Mouse (Mus musculus) MN1 (cell line): Measurements from ENCODE around the gene Smpdl3b.
A peak's percentile ranks its signal among the peaks of the same experiment; 100 is the strongest.

Source experiments
- DNase-seq: peaks from one replicate; pipeline ENCODE4 v3.0.0-alpha.2; 2016; ENCODE audit warnings: low spot score

Gene Smpdl3b

GRCm38 (mm10) chr4:132733071-132733770 lies 23.8 kb downstream of the Smpdl3b start:
- no peak for DNase-seq

- peak; percentile 96 for DNase-seq
These were observed 24.8 kb downstream of the Smpdl3b start, which contains the start of gene Xkr8 for GRCm38 (mm10) chr4:132732148-132732684. Gene Xkr8 (minus strand): TSS chr4:132732546.

DNA sequence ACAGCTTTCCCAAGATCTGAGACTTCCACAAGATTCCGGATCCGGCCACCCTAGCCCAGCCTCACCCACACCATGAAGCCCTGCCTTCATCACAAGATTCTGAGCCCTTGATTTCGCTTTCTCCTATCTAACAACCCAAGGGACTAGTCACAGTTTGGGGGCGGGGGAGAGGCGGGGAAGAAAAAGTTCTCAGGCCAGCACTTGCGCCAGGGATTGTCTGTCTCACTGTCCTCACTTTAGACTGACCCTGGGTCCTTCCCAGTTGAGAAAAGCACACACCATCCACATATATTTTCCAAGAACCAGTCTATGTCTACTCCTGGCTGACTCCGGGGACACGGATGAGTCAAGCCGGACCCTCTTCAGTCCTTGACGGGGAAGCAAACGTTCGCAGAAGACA lies 25.4 kb downstream of the Smpdl3b start:
- peak; percentile 32 for DNase-seq

- DNase-seq, result no peak
These were observed 28.8 kb downstream of the Smpdl3b start for GRCm38 (mm10) chr4:132728233-132728632.

GRCm38 (mm10) chr4:132718251-132718650 lies 38.8 kb downstream of the Smpdl3b start:
- no peak for DNase-seq

- DNase-seq, result no peak
These were observed 43.9 kb downstream of the Smpdl3b start for GRCm38 (mm10) chr4:132713181-132713580.

DNA sequence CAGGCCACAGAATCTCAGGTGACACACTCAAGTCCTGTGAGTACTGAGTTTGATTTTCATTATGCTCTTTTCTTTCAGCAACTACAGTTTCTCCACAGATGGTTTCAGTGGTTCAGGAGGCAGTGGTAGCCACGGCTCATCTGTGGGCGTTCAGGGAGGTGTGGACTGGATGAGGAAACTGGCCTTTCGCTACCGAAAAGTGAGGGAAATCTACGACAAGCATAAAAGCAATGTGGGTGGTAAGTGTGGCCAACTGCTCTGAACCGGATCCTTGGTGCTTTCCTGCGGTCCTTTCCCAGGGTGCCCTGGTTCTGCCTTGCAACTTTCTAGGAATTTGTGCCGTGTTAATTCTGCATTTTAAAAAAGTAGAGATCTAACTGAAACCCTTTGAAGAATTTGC lies 50.2 kb downstream of the Smpdl3b start:
- no peak for DNase-seq

DNA sequence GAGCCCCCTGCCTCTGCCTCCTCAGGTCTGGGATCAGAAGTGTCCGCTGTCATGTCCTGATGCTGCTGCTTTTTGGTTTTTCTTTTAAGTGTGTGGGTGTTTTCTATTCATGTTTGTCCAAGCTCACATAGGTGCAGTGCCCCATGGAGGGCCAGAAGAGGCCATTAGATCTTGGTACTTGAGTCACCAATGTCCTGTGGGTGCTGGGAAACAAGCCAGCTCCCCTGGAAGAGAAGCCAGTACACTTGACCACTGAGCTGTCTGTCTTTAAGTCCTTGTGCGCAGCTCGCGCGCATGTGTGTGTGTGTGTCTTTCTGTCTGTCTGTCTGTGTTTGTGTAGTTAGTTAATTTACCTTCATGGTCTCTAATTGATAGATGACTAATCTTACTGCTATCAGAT lies 55.0 kb downstream of the Smpdl3b start:
- no peak for DNase-seq

GRCm38 (mm10) chr4:132693366-132693765 lies 63.7 kb downstream of the Smpdl3b start:
- no peak for DNase-seq

- DNase-seq, result no peak
These were observed 67.4 kb downstream of the Smpdl3b start for GRCm38 (mm10) chr4:132689634-132690033.
